Comparison of ENCODE assay signal across 22 mouse cellular contexts in the genomic region with DNA sequence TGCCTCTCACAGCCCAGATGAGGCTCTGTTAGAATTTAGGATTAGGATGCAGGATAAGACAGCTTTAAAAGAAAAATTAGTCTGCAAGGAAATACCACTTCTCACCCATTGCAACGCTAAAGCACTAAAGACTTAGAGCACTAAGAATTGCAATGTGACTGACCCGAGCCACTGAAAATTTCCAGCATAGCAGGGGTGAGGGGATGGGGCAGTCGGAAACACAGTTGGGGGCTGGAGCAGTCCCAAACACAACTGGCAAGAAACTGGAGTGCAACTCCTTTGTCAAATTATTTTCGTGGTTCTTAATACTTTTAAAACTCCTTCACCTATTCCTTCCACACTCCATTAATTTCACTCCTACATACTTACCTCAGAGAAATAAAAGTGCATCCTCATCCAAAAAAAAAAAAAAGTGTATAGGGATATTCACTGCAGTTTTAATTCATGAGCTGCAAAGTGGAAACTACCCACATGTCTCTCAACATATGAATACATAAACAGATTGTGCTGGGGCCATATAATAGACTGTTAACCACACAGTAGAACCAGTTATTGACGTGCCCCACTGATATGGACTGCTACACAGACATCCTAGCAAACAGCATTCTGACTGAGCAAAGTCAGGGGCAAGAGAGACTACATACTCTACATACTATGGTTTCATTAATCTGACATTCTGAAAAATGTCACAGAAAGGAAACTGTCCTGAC.
DNase-seq lines count a peak whose midpoint lies in the region; ATAC-seq and TF ChIP-seq lines count a peak whose summit lies in the region.
"Had no signal": no experiment of that assay in that cellular context is flagged by ENCODE, and none has a peak within 500 bp of the region (broad histone marks: within the 10 kb centered on the region; RNA-seq: fewer than 3 reads in every experiment).

No protein-coding gene starts in this region.

- no peak for ATAC-seq in kidney, postnatal 0 days (replicated peaks; ENCODE audit: low FRiP score, low read depth)
- peak; percentile 83 for ATAC-seq in lung, embryonic 16.5 days (ENCODE audit: low read depth)
- ATAC-seq in midbrain, embryonic 16.5 days = peak; percentile 28; the same call in 1 of the 2 replicates
- ATAC-seq in midbrain, embryonic 14.5 days (ENCODE audit: low FRiP score, low TSS enrichment) = no peak
- ATAC-seq: activated CD4-positive, CD25-positive, alpha-beta regulatory T cell, adult 4 months; forebrain, embryonic 13.5 days; forebrain, postnatal 0 days; hindbrain, postnatal 0 days; Patski had no signal

- H3K4me2 ChIP-seq in kidney, postnatal 0 days (ENCODE audit: low read length) = no peak overlapping the region
- H3K4me2 ChIP-seq in lung, embryonic 16.5 days (ENCODE audit: low read depth, low read length) = no peak overlapping the region
- no peak overlapping the region for H3K4me2 ChIP-seq in midbrain, embryonic 16.5 days (ENCODE audit: low read length)
- no peak overlapping the region for H3K4me2 ChIP-seq in midbrain, embryonic 14.5 days (ENCODE audit: low read length)
- H3K4me2 ChIP-seq: forebrain, embryonic 13.5 days; heart, embryonic 11.5 days; heart, embryonic 15.5 days; hindbrain, embryonic 13.5 days had no signal

- DNase-seq in cerebellum, postnatal 25 days = peak; percentile 28 to 34
- no peak for DNase-seq in cerebellum, adult 11 months
- peak; percentile 22 for DNase-seq in kidney, postnatal 0 days (ENCODE audit: low spot score)
- no peak for DNase-seq in kidney, postnatal 25 days
- no peak for DNase-seq in lung, postnatal 14 days
- no peak for DNase-seq in midbrain, embryonic 14.5 days
- DNase-seq: adrenal gland, postnatal 14 days; forebrain, postnatal 0 days; gastrocnemius, postnatal 36 days; heart, adult 18-20 months; heart, postnatal 14 days had no signal

- H3K4me1 ChIP-seq in kidney, postnatal 0 days (replicated peaks; ENCODE audit: insufficient read depth, low read length) = 0 out of 2 replicates have a peak, but pooled peaks cover 3% of the 10 kb centered on the region
- peaks cover 10% of the 10 kb centered on the region; the same call in 1 of the 2 replicates for H3K4me1 ChIP-seq in lung, embryonic 16.5 days (replicated peaks; ENCODE audit: control insufficient read depth, insufficient read depth, low read length)
- H3K4me1 ChIP-seq in midbrain, embryonic 16.5 days (ENCODE audit: control insufficient read depth, insufficient read depth, low read length) = peaks cover 11% of the 10 kb centered on the region
- H3K4me1 ChIP-seq in midbrain, embryonic 14.5 days (ENCODE audit: control insufficient read depth, insufficient read depth, low read length) = peaks cover 4% of the 10 kb centered on the region
- H3K4me1 ChIP-seq: embryonic facial prominence, embryonic 10.5 days; forebrain, embryonic 13.5 days; heart, embryonic 15.5 days had no signal

- TF ChIP-seq CTCF in kidney, postnatal 0 days (IDR thresholded peaks at IDR 0.05; ENCODE audit: low read depth) = no peak

- no peak overlapping the region for H3K27ac ChIP-seq in kidney, postnatal 0 days
- peak overlapping the region; percentile 57 for H3K27ac ChIP-seq in lung, embryonic 16.5 days (ENCODE audit: low read length)
- no peak overlapping the region for H3K27ac ChIP-seq in midbrain, embryonic 16.5 days (ENCODE audit: low read length)
- H3K27ac ChIP-seq in midbrain, embryonic 14.5 days (replicated peaks; ENCODE audit: low read depth, low read length) = no peak overlapping the region
- H3K27ac ChIP-seq: embryonic facial prominence, embryonic 10.5 days; forebrain, embryonic 13.5 days; heart, embryonic 15.5 days; hindbrain, embryonic 13.5 days; hindbrain, postnatal 0 days had no signal

- no peak overlapping the region for H3K4me3 ChIP-seq in kidney, postnatal 0 days (replicated peaks; ENCODE audit: low read depth, low read length)
- no peak overlapping the region for H3K4me3 ChIP-seq in lung, embryonic 16.5 days (ENCODE audit: low read length)
- H3K4me3 ChIP-seq in midbrain, embryonic 16.5 days (ENCODE audit: low read depth, low read length) = no peak overlapping the region
- no peak overlapping the region for H3K4me3 ChIP-seq in midbrain, embryonic 14.5 days (replicated peaks; ENCODE audit: low read depth, low read length)
- H3K4me3 ChIP-seq: embryonic facial prominence, embryonic 10.5 days; forebrain, embryonic 13.5 days; heart, embryonic 15.5 days; hindbrain, embryonic 13.5 days had no signal

- H3K36me3 ChIP-seq in kidney, postnatal 0 days (ENCODE audit: insufficient read depth, low read length) = no peaks in the 10 kb centered on the region
- no peaks in the 10 kb centered on the region for H3K36me3 ChIP-seq in lung, embryonic 16.5 days (ENCODE audit: control insufficient read depth, insufficient read depth, low read length)
- no peaks in the 10 kb centered on the region for H3K36me3 ChIP-seq in midbrain, embryonic 16.5 days (ENCODE audit: control insufficient read depth, insufficient read depth, low read length)
- no peaks in the 10 kb centered on the region for H3K36me3 ChIP-seq in midbrain, embryonic 14.5 days (ENCODE audit: control insufficient read depth, insufficient read depth, low read length)
- H3K36me3 ChIP-seq: embryonic facial prominence, embryonic 10.5 days; heart, embryonic 15.5 days; hindbrain, embryonic 13.5 days had no signal

- no peaks in the 10 kb centered on the region for H3K9me3 ChIP-seq in kidney, postnatal 0 days (replicated peaks; ENCODE audit: low read length)
- H3K9me3 ChIP-seq in lung, embryonic 16.5 days (ENCODE audit: control insufficient read depth, low read length) = no peaks in the 10 kb centered on the region
- H3K9me3 ChIP-seq in midbrain, embryonic 16.5 days (replicated peaks; ENCODE audit: control insufficient read depth, low read length, poor library complexity, severe bottlenecking) = no peaks in the 10 kb centered on the region
- no peaks in the 10 kb centered on the region for H3K9me3 ChIP-seq in midbrain, embryonic 14.5 days (ENCODE audit: control insufficient read depth, low read length)
- H3K9me3 ChIP-seq: embryonic facial prominence, embryonic 10.5 days; forebrain, embryonic 13.5 days; heart, embryonic 15.5 days; hindbrain, embryonic 13.5 days had no signal

- WGBS in kidney, postnatal 0 days = 24% methylated on average over 5 of the region's 5 CpGs
- WGBS in lung, embryonic 16.5 days = 31% methylated on average over 5 of the region's 5 CpGs
- 22% methylated on average over 5 of the region's 5 CpGs for WGBS in midbrain, embryonic 16.5 days
- 25% methylated on average over 5 of the region's 5 CpGs for WGBS in midbrain, embryonic 14.5 days

- no peaks in the 10 kb centered on the region for H3K27me3 ChIP-seq in kidney, postnatal 0 days (ENCODE audit: insufficient read depth, low read length)
- H3K27me3 ChIP-seq in lung, embryonic 16.5 days (ENCODE audit: control insufficient read depth, insufficient read depth, low read depth, low read length) = no peaks in the 10 kb centered on the region
- no peaks in the 10 kb centered on the region for H3K27me3 ChIP-seq in midbrain, embryonic 16.5 days (ENCODE audit: control insufficient read depth, insufficient read depth, low read depth, low read length)
- H3K27me3 ChIP-seq in midbrain, embryonic 14.5 days (ENCODE audit: control insufficient read depth, insufficient read depth, low read length) = no peaks in the 10 kb centered on the region
- H3K27me3 ChIP-seq: CH12.LX; forebrain, embryonic 13.5 days; heart, embryonic 15.5 days; hindbrain, embryonic 13.5 days had no signal

- H3K9ac ChIP-seq in kidney, postnatal 0 days (ENCODE audit: low read depth, low read length) = no peak overlapping the region
- H3K9ac ChIP-seq in lung, embryonic 16.5 days (ENCODE audit: low read length) = no peak overlapping the region
- no peak overlapping the region for H3K9ac ChIP-seq in midbrain, embryonic 16.5 days (ENCODE audit: low read depth, low read length)
- H3K9ac ChIP-seq in midbrain, embryonic 14.5 days (replicated peaks; ENCODE audit: low read length) = no peak overlapping the region
- H3K9ac ChIP-seq: forebrain, embryonic 13.5 days; forebrain, postnatal 0 days; heart, embryonic 15.5 days; hindbrain, embryonic 13.5 days had no signal

Comparison
In these comparisons a context has a peak if more than half of its experiments do, and no peak if none do; other contexts are left out.
1. DNase-seq: peak in cerebellum, postnatal 25 days (2 of 2) and kidney, postnatal 0 days (single experiment); none in cerebellum, adult 11 months (single experiment), kidney, postnatal 25 days (0 of 2), lung, postnatal 14 days (single experiment) and midbrain, embryonic 14.5 days (single experiment).
2. ATAC-seq: peak in lung, embryonic 16.5 days (single experiment) and midbrain, embryonic 16.5 days (single experiment); none in kidney, postnatal 0 days (single experiment) and midbrain, embryonic 14.5 days (single experiment).